ENCODE assay signal across 8 mouse cellular contexts in genomic region chr3:37642681-37643214, GRCm38 (mm10). TPM values are rescaled to one million over a fixed set of nuclear protein-coding genes. Genes with fewer than 3 reads are reported as not detected.
DNase-seq lines count a peak whose midpoint lies in the region; ATAC-seq lines count a peak whose summit lies in the region.

No protein-coding gene starts in this region.

- intact Hi-C loops in heart, postnatal 14 days (cut with DNase I) = loop anchor here (5.0 kb wide), 5 partner anchors 85 to 580 kb away; no protein-coding TSS in a partner anchor

- 0 out of 2 replicates have a peak overlapping the region, but pooled peaks have one; percentile 28 for H3K9ac ChIP-seq in embryonic facial prominence, embryonic 14.5 days (ENCODE audit: low read depth, low read length)
- 0 out of 2 replicates have a peak overlapping the region, but pooled peaks have one; percentile 14 for H3K9ac ChIP-seq in neural tube, embryonic 15.5 days (replicated peaks)

- WGBS in embryonic facial prominence, embryonic 14.5 days = 80% methylated on average over 19 of the region's 21 CpGs
- WGBS in neural tube, embryonic 15.5 days = 68% methylated on average over 21 of the region's 21 CpGs

- H3K9me3 ChIP-seq in embryonic facial prominence, embryonic 14.5 days (ENCODE audit: control insufficient read depth, low read length) = no peaks in the 10 kb centered on the region
- no peaks in the 10 kb centered on the region for H3K9me3 ChIP-seq in neural tube, embryonic 15.5 days (replicated peaks)

- H3K27me3 ChIP-seq in embryonic facial prominence, embryonic 14.5 days (replicated peaks; ENCODE audit: control insufficient read depth, insufficient read depth, low read length) = no peaks in the 10 kb centered on the region
- peaks cover 12% of the 10 kb centered on the region for H3K27me3 ChIP-seq in neural tube, embryonic 15.5 days (replicated peaks)

- H3K4me2 ChIP-seq in embryonic facial prominence, embryonic 14.5 days (ENCODE audit: low read depth, low read length) = peak overlapping the region; percentile 79
- H3K4me2 ChIP-seq in neural tube, embryonic 15.5 days = peak overlapping the region; percentile 87

- DNase-seq in adrenal gland, adult 2 months = peak; percentile 29
- DNase-seq in adrenal gland, postnatal 25 days = no peak
- DNase-seq in embryonic facial prominence, embryonic 14.5 days (ENCODE audit: low spot score) = no peak
- DNase-seq in heart, postnatal 14 days = peak; percentile 67 to 75
- peak; percentile 76 for DNase-seq in kidney, postnatal 14 days
- DNase-seq in frontal cortex, adult 2 months (ENCODE audit: extremely low spot score in 1 of 2, low spot score in 1 of 2) = no peak
- no peak for DNase-seq in B cell, adult 2 months

- H3K36me3 ChIP-seq in embryonic facial prominence, embryonic 14.5 days (ENCODE audit: control insufficient read depth, insufficient read depth, low read length) = peaks cover 35% of the 10 kb centered on the region
- peaks cover 17% of the 10 kb centered on the region for H3K36me3 ChIP-seq in neural tube, embryonic 15.5 days

- H3K27ac ChIP-seq in embryonic facial prominence, embryonic 14.5 days (replicated peaks; ENCODE audit: low read depth, low read length) = no peak overlapping the region
- H3K27ac ChIP-seq in neural tube, embryonic 15.5 days (replicated peaks) = no peak overlapping the region

- no peak for ATAC-seq in embryonic facial prominence, embryonic 14.5 days (ENCODE audit: low read depth)
- no peak for ATAC-seq in neural tube, embryonic 15.5 days (ENCODE audit: low FRiP score)

- peaks cover 19% of the 10 kb centered on the region for H3K4me1 ChIP-seq in embryonic facial prominence, embryonic 14.5 days (ENCODE audit: control insufficient read depth, insufficient read depth, low read length)
- H3K4me1 ChIP-seq in neural tube, embryonic 15.5 days = peaks cover 31% of the 10 kb centered on the region

- H3K4me3 ChIP-seq in embryonic facial prominence, embryonic 14.5 days (ENCODE audit: low read depth, low read length) = peak overlapping the region; percentile 89
- peak overlapping the region; percentile 69 for H3K4me3 ChIP-seq in neural tube, embryonic 15.5 days (replicated peaks)

RNA-seq across cellular contexts. Expression of gene Spry1, which starts 3.0 kb away (rescaled TPM):
- total RNA-seq in adrenal gland, adult 2 months (2021) = 10 to 100 TPM; 17.9 to 39.7 TPM
- 32.5 and 37.6 TPM in 2 replicates for polyA plus RNA-seq in adrenal gland, adult 2 months (2012; rRNA removed)
- total RNA-seq in adrenal gland, postnatal 25 days (2021) = 19.8 and 20.7 TPM in 2 replicates
- 18.0 and 19.8 TPM in 2 replicates for polyA plus RNA-seq in embryonic facial prominence, embryonic 14.5 days (2014; fragmentation: Nextera tagmentation; extraction: Ambion mirVana)
- total RNA-seq in heart, postnatal 14 days (2021) = 10 to 100 TPM; 35.3 to 43.1 TPM
- 5.9 and 6.3 TPM in 2 replicates for polyA plus RNA-seq in neural tube, embryonic 15.5 days (2015; fragmentation: Nextera tagmentation; extraction: Ambion mirVana)
- 11.1 and 11.6 TPM in 2 replicates for polyA plus RNA-seq in frontal cortex, adult 2 months (2012; rRNA removed)

Comparison
In these comparisons a context has a peak if more than half of its experiments do, and no peak if none do; other contexts are left out.
1. DNase-seq: peak in adrenal gland, adult 2 months (single experiment), heart, postnatal 14 days (2 of 2) and kidney, postnatal 14 days (single experiment); none in adrenal gland, postnatal 25 days (single experiment), embryonic facial prominence, embryonic 14.5 days (single experiment), frontal cortex, adult 2 months (0 of 2) and B cell, adult 2 months (0 of 2).